27 mouse cellular contexts compared by ENCODE assay signal in the genomic region with DNA sequence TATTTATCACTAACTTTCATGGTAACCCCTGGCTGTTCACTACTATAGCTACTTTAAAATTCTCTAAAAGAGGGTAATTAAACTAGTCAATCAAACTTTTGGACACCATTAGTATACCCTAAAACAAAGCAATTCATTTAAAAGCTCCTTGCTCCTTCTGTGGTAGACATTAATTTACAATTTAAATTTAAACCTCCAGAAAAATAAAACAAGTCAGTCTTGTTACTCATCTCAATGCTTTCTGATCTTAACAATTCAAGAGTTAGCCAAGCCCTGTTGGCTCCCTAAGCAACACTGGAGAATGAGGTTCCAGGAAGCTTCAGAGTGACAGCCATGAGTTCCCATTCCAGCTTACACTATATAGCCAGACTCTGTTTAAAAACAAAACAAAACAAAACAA.
"Had no signal": no experiment of that assay in that cellular context is flagged by ENCODE, and none has a peak within 500 bp of the region (broad histone marks: within the 10 kb centered on the region; RNA-seq: fewer than 3 reads in every experiment).

No protein-coding gene starts in this region.

- H3K27me3 ChIP-seq: heart, embryonic 13.5 days; heart, embryonic 15.5 days; hindbrain, embryonic 13.5 days; hindbrain, embryonic 15.5 days; kidney, embryonic 15.5 days; limb, embryonic 13.5 days; limb, embryonic 15.5 days; liver, embryonic 12.5 days had no signal

- H3K9me3 ChIP-seq: heart, embryonic 10.5 days; heart, embryonic 13.5 days; heart, embryonic 15.5 days; hindbrain, embryonic 13.5 days; hindbrain, embryonic 15.5 days; kidney, embryonic 15.5 days; limb, embryonic 13.5 days; limb, embryonic 15.5 days; liver, embryonic 12.5 days had no signal

- ATAC-seq: hindbrain, postnatal 0 days; intestine, embryonic 16.5 days; liver, embryonic 12.5 days had no signal

- H3K4me3 ChIP-seq: gastrocnemius, adult 2 months; heart, embryonic 10.5 days; heart, embryonic 13.5 days; heart, embryonic 15.5 days; hindbrain, embryonic 13.5 days; hindbrain, embryonic 15.5 days; kidney, embryonic 15.5 days; limb, embryonic 13.5 days; limb, embryonic 15.5 days; liver, embryonic 12.5 days had no signal

- DNase-seq: gastrocnemius, adult 2 months; gastrocnemius, postnatal 10 days; gastrocnemius, postnatal 25 days; heart, adult 18-20 months; heart, postnatal 14 days; heart, postnatal 36 days; kidney, adult 11 months; kidney, adult 2 months; kidney, adult 9 months; kidney, postnatal 14 days; kidney, postnatal 36 days; layer of hippocampus, postnatal 36 days; left cerebral cortex, postnatal 4 days; lung, adult 18-20 months had no signal

- H3K4me2 ChIP-seq: heart, embryonic 13.5 days; heart, embryonic 15.5 days; hindbrain, embryonic 13.5 days; hindbrain, embryonic 15.5 days; kidney, embryonic 15.5 days; limb, embryonic 13.5 days; limb, embryonic 15.5 days; liver, embryonic 12.5 days had no signal

- H3K4me1 ChIP-seq: heart, embryonic 10.5 days; heart, embryonic 13.5 days; hindbrain, embryonic 13.5 days; hindbrain, embryonic 15.5 days; kidney, embryonic 15.5 days; limb, embryonic 13.5 days; limb, embryonic 15.5 days had no signal

- H3K9ac ChIP-seq: heart, embryonic 13.5 days; heart, embryonic 15.5 days; hindbrain, embryonic 13.5 days; hindbrain, embryonic 15.5 days; kidney, embryonic 15.5 days; limb, embryonic 13.5 days; limb, embryonic 15.5 days; liver, embryonic 12.5 days; liver, embryonic 14.5 days had no signal

- H3K27ac ChIP-seq: gastrocnemius, adult 2 months; heart, embryonic 10.5 days; heart, embryonic 13.5 days; heart, embryonic 15.5 days; hindbrain, embryonic 13.5 days; hindbrain, embryonic 15.5 days; hindbrain, postnatal 0 days; kidney, embryonic 15.5 days; kidney, postnatal 0 days; limb, embryonic 13.5 days; limb, embryonic 15.5 days; liver, embryonic 12.5 days; liver, embryonic 14.5 days had no signal
